Mouse (Mus musculus): ENCODE measurements around the gene Gtf2ird2.

The Gtf2ird2 gene

DNA sequence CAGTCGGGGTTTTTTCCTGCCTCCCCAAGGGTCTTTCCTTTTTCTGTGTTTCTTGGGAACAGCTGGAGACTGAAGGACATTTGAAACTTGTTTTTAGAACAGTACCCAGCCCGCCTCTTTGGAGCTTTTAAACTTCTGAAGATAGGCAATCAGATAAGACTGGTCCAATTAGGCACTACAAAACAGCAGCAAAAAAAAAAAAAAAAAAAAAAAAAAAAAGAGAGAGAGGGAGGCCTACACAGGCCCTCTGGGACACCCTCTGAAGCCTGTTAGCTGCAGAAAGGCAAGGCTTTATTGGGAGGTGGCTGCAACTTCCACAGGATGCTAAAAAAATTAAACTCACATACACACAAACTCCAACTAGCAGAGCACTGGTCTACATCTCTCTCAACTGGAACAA, 82.1 kb downstream of the Gtf2ird2 start:
- in situ Hi-C loops (cut with MboI, MseI) = no loop called here

DNA sequence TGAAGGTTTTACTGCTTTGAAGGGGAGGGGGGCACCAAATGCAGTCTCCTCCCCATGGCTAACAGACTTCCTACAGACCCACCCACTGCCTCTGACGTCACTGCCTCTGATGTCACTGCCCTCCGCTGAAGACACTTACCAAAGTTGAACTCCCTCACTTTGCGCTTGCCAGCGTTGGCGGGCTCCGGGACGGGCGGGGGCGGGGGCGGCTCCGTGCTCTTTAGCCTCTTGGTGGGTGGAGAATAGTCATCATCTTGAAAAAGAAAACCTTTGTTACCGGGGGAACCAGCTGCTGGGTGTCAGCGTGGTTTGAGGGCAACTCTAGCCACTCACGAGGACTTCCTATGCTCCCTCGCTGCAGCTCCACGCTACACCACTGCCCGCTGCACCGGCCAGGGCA, 82.6 kb downstream of the Gtf2ird2 start:
- in situ Hi-C loops (cut with MboI, MseI) = no loop called here

DNA sequence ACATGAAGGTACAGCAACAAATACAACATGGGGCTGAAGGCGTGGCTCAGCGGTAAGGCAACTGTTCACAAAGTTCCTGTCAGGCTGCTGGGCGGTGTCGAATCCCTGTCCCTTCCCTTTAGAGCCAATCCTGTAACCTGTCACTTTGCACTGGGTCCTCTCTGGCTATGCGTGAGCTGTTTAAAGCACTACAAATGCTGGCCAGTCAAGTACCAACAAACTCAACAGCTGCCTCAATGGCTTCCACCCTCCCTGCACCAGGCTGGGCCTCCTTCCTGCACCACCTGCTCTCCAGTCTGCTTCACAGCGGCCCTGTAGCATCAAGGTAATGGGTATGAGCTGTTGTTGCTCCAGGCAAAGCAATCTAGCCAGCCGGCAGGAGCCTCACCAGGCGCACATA, 84.9 kb downstream of the Gtf2ird2 start:
- in situ Hi-C loops (cut with MboI, MseI) = no loop called here

DNA sequence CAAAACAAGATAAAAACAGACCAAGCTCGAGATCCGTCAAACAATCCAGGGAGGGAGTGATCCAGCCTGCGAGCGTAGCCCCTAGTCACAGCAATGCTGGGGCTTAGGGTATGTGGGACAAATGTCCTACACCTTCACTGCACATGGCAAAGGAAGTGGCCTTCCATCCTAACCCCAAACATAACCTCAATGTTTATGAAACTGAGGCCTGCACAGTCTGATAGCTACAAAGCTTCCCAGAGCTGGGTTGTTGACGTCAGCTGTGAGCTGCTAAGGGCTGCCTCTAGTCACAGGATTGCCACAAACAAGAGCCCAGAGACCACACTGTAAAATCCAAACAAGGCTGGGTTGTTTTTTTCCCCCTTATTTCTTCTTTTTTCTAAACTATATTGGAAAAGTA, 85.9 kb downstream of the Gtf2ird2 start:
- in situ Hi-C loops (cut with MboI, MseI) = no loop called here

DNA sequence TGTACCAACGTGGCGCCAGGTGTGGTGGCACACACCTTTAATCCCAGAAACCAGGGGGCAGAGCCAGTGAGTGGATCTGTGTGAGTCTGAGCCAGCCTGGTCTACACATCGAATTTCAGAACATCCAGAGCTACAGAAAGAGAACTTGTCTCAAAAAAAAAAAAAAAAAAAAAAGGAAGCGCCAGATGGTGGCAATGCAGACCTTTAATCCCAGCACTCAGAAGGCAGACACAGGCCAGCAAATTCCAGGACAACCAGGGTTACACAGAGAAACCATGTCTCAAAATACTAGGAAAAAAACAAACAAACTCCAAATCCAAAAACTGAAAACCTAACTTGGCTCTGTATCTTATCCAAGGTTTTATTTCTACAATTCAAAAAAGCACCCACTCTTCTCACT, 86.7 kb downstream of the Gtf2ird2 start:
- in situ Hi-C loops (cut with MboI, MseI) = no loop called here

DNA sequence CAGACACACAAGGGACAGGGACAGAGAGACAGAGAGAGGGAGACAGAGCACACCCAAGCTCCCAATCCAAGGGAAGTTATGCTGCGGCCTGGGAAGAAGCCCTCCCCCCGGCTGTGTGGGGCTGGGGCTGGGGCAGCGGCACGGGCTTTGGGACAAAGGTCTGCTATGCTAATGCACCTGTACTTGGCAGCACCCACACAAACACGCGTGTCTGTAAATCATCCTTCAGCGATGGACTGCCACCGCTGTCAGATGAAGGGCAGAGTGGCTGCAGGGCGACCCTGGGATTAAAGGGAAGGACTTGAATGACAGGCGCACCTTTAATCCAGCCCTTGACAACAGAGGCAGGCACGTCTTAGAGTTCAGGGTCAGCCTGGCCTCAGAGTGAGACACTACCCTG, 87.6 kb downstream of the Gtf2ird2 start:
- in situ Hi-C loops (cut with MboI, MseI) = no loop called here

DNA sequence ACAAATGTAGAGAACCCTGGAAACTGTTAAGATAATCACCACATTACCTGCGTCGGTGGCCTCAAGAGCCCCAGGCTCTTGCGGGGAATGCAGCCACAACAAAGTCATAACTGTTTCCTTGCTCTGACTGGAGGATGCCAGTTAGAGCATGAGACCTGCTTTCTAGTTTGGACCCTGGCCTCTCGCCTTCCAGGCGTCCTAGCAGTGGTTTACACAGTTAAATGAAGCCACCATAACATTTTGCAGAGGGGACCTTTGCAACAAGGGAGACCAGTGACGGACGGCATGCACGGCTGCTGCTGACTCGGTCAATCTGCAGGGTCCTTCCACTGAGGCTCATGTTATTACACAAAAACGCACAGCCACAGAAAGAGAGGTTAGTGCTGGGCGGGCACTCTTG, 88.9 kb downstream of the Gtf2ird2 start:
- in situ Hi-C loops (cut with MboI, MseI) = no loop called here

DNA sequence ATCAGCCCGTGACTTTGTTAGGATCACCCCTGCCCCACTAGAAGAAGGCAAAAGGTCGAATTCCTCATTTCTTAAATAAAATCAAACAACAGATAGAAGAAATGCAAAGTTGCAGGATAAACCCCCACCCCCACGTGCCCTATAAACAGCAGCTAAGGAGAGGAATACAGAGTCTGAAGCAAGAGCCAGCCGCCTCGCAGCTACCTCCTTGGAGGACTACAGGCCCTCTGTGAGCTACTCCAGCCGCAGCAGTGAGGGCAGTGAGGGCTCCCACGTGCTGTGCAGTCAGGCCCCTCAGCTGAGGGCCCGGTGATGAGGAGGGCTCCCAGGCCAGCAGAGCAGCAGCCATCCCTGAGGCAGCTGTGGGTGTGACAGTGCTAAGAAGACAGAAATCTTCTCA, 89.9 kb downstream of the Gtf2ird2 start:
- in situ Hi-C loops (cut with MboI, MseI) = no loop called here

Data from T-helper 17 cell (primary cell).